Mouse (Mus musculus) duodenum, adult 2 months (tissue): Measurements from ENCODE around the gene Tmem72. TPM values are rescaled to one million over a fixed set of nuclear protein-coding genes. Genes with fewer than 3 reads are reported as not detected.

Experiments
- polyA plus RNA-seq: library from polyadenylated mRNA; depleted of rRNA; stranded (reverse); fragments of >200 nt; gene quantifications from 2 replicates; pipeline ENCODE4 v1.2.3, GENCODE M21; 2012; ENCODE audit warnings: low replicate concordance; rRNA removed

Gene Tmem72
- polyA plus RNA-seq: 0.01 TPM in 1 of 2 replicates, not detected in the other

DNA sequence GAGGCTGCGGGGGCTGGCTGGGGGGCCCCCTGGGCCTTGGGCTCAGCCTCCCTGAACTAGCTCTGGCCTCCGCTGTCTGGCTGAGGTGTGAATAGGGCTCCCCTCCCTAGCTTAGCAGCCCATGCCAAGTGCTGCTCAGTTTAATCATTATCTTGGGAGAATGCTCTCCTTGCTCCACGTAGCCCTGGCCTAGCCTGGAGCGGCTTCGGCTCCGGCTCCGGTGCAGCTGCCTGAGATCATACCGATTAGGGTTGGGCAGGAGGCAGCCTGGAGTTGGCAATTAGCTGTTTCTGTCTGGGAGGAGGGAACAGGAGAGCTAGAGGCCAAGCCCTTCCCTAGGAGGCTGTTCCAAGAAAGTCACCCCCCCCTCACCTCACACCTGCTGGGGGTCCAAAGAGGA is at the start of gene Tmem72:
Gene Tmem72 (minus strand): TSS at position 248 of the 400 bp plus-strand sequence.

DNA sequence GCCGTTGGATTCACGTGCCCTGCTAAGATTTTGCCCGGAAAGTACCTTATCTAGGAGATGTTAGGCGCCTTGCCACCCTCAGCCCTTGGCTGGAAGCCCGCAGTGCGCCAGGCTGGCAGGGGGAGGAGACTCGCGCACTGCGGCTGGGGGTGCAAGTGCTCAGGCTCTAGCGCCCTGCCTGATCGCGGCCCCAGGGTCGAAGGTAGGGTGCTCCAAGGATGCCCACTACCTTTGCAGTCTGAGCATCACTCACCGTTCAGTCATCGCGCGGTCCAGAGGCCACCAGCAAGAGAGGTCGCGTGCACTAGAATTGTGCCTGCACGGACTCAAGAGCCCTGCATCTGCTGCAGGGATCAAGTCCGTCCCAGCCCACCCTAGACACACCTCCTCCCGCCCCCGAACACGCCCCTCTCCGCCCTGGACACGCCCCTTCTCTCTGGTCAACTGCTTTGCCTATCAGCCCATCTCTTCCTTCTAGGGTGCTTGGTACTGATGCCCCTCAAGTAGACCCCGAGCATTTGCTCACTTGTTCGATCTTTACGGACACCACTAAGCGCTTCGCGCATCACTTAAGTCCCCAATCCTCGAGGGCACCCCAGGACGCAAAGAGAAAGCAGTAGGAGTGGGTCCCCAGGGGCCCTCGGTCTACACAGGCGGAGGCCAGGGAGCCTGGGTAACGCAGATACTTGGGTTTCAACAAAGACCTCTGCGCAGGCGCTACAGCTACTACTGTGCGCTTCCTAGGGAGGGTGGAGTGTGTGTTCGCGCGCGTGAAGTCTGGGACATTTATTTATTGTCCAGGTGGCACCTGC is 43.0 kb downstream of the Tmem72 start, which contains the start of gene Rassf4:
Gene Rassf4 (minus strand): TSS at position 482 of the 812 bp plus-strand sequence.

DNA sequence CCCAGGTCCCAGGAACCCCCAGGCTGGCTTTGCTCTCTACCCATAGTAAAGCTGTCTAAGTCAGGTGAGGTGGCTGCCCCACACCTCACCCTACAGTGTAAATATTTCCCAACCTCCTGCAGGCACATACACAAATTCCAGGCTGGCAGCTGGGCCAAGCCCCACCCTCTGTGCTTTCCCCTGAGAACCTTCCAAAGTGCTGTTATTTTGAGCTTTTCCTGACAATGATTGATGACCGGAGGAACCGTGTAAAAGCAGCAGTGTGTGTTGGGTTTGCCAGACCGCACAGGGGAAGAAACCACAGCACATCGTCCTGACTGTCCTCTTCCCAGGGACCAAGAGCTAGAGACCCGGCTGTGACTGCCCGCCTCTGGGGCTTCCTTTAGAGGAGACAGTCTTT is 66.3 kb downstream of the Tmem72 start, which contains the start of gene Depp1:
Gene Depp1 (plus strand): TSS at position 204 of the 400 bp plus-strand sequence.

Other genes starting within 250 kb of the Tmem72 start
- not detected in 2 replicates for gene Olfr211, start 227.8 kb downstream of the Tmem72 start, polyA plus RNA-seq
- gene Olfr212, start 210.4 kb downstream of the Tmem72 start, polyA plus RNA-seq: not detected in 2 replicates
- gene Olfr213, start 178.5 kb downstream of the Tmem72 start, polyA plus RNA-seq: not detected in 2 replicates
- gene Gm5580, start 165.8 kb downstream of the Tmem72 start, polyA plus RNA-seq: not detected in 2 replicates
- gene Olfr214, start 162.7 kb downstream of the Tmem72 start, polyA plus RNA-seq: not detected in 2 replicates
- not detected in 2 replicates for gene Olfr215, start 132.7 kb downstream of the Tmem72 start, polyA plus RNA-seq
- 1.9 and 7.5 TPM in 2 replicates for gene Zfp422, start 87.9 kb downstream of the Tmem72 start, polyA plus RNA-seq
- 3.7 and 5.2 TPM in 2 replicates for gene Depp1, start 66.3 kb downstream of the Tmem72 start, polyA plus RNA-seq
- 2.0 and 4.3 TPM in 2 replicates for gene Rassf4, start 43.0 kb downstream of the Tmem72 start, polyA plus RNA-seq